Mouse (Mus musculus) embryonic fibroblast, embryonic 13.5 days (primary cell): ENCODE measurements around the gene Tmeff2.

Source experiments
- CTCF ChIP-seq: IDR thresholded peaks from 2 replicates; pipeline ENCODE4 v1.5.1; 2011; ENCODE audit warnings: mild to moderate bottlenecking, control low read depth, low read length, moderate library complexity, borderline replicate concordance; ENCODE audit not compliant: insufficient read depth
- POLR2A ChIP-seq: IDR thresholded peaks from 2 replicates; pipeline ENCODE4 v1.6.1; 2011; ENCODE audit warnings: low read depth, mild to moderate bottlenecking, control low read depth, low read length, moderate library complexity

- TF ChIP-seq CTCF = no peak
- TF ChIP-seq POLR2A = no peak
These were observed 28.3 kb downstream of the Tmeff2 start for GRCm38 (mm10) chr1:50928776-50929175.
